Mouse (Mus musculus): ENCODE measurements around the gene Mrpl48.
A peak's percentile ranks its signal among the peaks of the same experiment; 100 is the strongest.
"Not testable (repeated sequence)": the region's sequence is repeated elsewhere in the genome, so short reads cannot be mapped to it uniquely, and the experiment has no call there.

The Mrpl48 gene

GRCm38 (mm10) chr7:100582727-100583236 lies 25.3 kb downstream of the Mrpl48 start:
- peak; percentile 88 for DNase-seq (ENCODE audit: low spot score)

- no peak for DNase-seq (ENCODE audit: low spot score)
Measured at GRCm38 (mm10) chr7:100582235-100582634, 25.9 kb downstream of the Mrpl48 start.

GRCm38 (mm10) chr7:100578794-100579193 lies 29.3 kb downstream of the Mrpl48 start:
- no peak for DNase-seq (ENCODE audit: low spot score)

GRCm38 (mm10) chr7:100572704-100573103 lies 35.4 kb downstream of the Mrpl48 start:
- DNase-seq (ENCODE audit: low spot score): no peak

- no peak for DNase-seq (ENCODE audit: low spot score)
Measured at GRCm38 (mm10) chr7:100572061-100572460, 36.0 kb downstream of the Mrpl48 start.

- no peak for DNase-seq (ENCODE audit: low spot score)
Measured at GRCm38 (mm10) chr7:100570930-100571715, 37.0 kb downstream of the Mrpl48 start.

- no peak for DNase-seq (ENCODE audit: low spot score)
Measured at GRCm38 (mm10) chr7:100569907-100570306, 38.2 kb downstream of the Mrpl48 start.

- DNase-seq (ENCODE audit: low spot score): not testable (repeated sequence)
Measured at GRCm38 (mm10) chr7:100567238-100567637, 40.9 kb downstream of the Mrpl48 start.

- no peak for DNase-seq (ENCODE audit: low spot score)
Measured at GRCm38 (mm10) chr7:100561861-100562587, 46.1 kb downstream of the Mrpl48 start.

GRCm38 (mm10) chr7:100559331-100559730 lies 48.8 kb downstream of the Mrpl48 start:
- DNase-seq (ENCODE audit: low spot score): no peak

- DNase-seq (ENCODE audit: low spot score): no peak
Measured at GRCm38 (mm10) chr7:100557241-100557640, 50.9 kb downstream of the Mrpl48 start.

- DNase-seq (ENCODE audit: low spot score): no peak
Measured at GRCm38 (mm10) chr7:100555431-100555951, 52.6 kb downstream of the Mrpl48 start.

GRCm38 (mm10) chr7:100554939-100555338 lies 53.2 kb downstream of the Mrpl48 start:
- DNase-seq (ENCODE audit: low spot score): no peak

GRCm38 (mm10) chr7:100550338-100551007 lies 57.6 kb downstream of the Mrpl48 start:
- no peak for DNase-seq (ENCODE audit: low spot score)

- DNase-seq (ENCODE audit: low spot score): no peak
Measured at GRCm38 (mm10) chr7:100549796-100550195, 58.3 kb downstream of the Mrpl48 start.

GRCm38 (mm10) chr7:100547631-100548030 lies 60.5 kb downstream of the Mrpl48 start:
- no peak for DNase-seq (ENCODE audit: low spot score)

- DNase-seq (ENCODE audit: low spot score): no peak
Measured at GRCm38 (mm10) chr7:100544437-100544836, 63.7 kb downstream of the Mrpl48 start.

- DNase-seq (ENCODE audit: low spot score): no peak
Measured at GRCm38 (mm10) chr7:100539516-100539915, 68.6 kb downstream of the Mrpl48 start.

GRCm38 (mm10) chr7:100537519-100537902 lies 70.6 kb downstream of the Mrpl48 start:
- DNase-seq (ENCODE audit: low spot score): no peak

GRCm38 (mm10) chr7:100536804-100537518 lies 71.1 kb downstream of the Mrpl48 start, which contains the start of gene Coa4:
TSS of gene Coa4 (plus strand) at chr7:100537071.
- peak; percentile 58 for DNase-seq (ENCODE audit: low spot score)

- no peak for DNase-seq (ENCODE audit: low spot score)
Measured at GRCm38 (mm10) chr7:100535831-100536230, 72.3 kb downstream of the Mrpl48 start.

GRCm38 (mm10) chr7:100534216-100534615 lies 73.9 kb downstream of the Mrpl48 start:
- DNase-seq (ENCODE audit: low spot score): no peak
